Mouse (Mus musculus): ENCODE data around the gene Zfp219. TPM values are rescaled to one million over a fixed set of nuclear protein-coding genes. Genes with fewer than 3 reads are reported as not detected.

Zfp219 gene
- polyA plus RNA-seq, 1 experiment = 87.6 TPM

DNA sequence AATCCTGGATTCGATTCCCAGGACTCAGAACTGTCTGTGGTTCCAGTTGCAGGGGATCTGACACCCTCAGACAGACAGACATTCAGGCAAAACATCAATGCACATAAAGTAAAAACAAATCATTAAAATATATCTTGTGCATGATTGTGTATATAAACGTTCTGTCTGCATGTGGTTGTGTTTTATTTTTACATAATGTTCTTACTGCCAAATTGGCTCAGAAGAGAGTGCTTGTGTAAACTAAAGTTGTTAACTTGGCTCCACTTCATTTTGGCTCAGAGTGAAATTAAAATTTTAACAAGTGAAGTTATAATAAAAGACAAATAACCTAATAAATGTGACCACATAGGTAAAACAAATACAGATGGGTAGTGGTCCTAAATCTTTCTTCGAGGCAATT, 53.1 kb downstream of the Zfp219 start:
- no peak overlapping the region for H3K4me3 ChIP-seq (replicated peaks; ENCODE audit: extremely low read depth, low read depth, low read length)
- H3K4me1 ChIP-seq (ENCODE audit: control insufficient read depth, insufficient read depth, low read length) = no peaks in the 10 kb centered on the region
- no peak for DNase-seq
- 50% methylated on average over 3 of the region's 3 CpGs for WGBS
- TF ChIP-seq POLR2A (IDR thresholded peaks at IDR 0.05; ENCODE audit: borderline replicate concordance, extremely low read depth, low read depth, low read length) (no peak), CTCF (IDR thresholded peaks at IDR 0.05; ENCODE audit: insufficient read depth, low read length) (no peak)

DNA sequence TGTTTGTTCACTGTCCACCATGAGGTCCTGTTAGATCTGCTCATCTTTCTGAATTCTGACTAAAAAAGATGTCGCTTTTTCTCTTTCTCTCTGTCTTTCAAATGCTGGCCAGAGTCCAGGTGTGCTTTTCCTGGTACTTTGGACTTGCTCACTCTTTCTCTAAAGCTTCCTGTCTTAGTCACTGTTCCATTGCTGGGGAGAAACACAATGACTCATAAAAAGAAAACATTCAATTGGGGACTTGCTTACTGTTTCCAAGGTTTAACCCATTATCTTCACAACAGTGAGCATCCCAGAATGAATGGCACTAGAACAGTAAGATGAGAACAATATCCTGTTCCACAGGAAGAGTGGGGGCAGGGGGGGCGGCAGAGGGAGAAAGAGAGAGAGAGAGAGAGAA, 60.2 kb downstream of the Zfp219 start:
- Histone ChIP-seq H3K4me1 (ENCODE audit: control insufficient read depth, insufficient read depth, low read length) (no peaks in the 10 kb centered on the region), H3K4me3 (replicated peaks; ENCODE audit: extremely low read depth, low read depth, low read length) (no peak overlapping the region)
- WGBS = 70% methylated on average over 2 of the region's 2 CpGs
- no peak for DNase-seq
- no peak for TF ChIP-seq CTCF (IDR thresholded peaks at IDR 0.05; ENCODE audit: insufficient read depth, low read length)
- TF ChIP-seq POLR2A (IDR thresholded peaks at IDR 0.05; ENCODE audit: borderline replicate concordance, extremely low read depth, low read depth, low read length) = no peak

Other genes with a start within 250 kb of the Zfp219 start
- not detected in 2 replicates for gene Ang4, start 247.1 kb downstream of the Zfp219 start, polyA plus RNA-seq (2012; rRNA removed)
- not detected in 2 replicates for gene AY358078, start 220.7 kb downstream of the Zfp219 start, polyA plus RNA-seq (2012; rRNA removed)
- 0.72 and 1.4 TPM in 2 replicates for gene Ear6, start 167.0 kb downstream of the Zfp219 start, polyA plus RNA-seq (2012; rRNA removed)
- 26.0 and 27.2 TPM in 2 replicates for gene Mettl17, start 135.9 kb downstream of the Zfp219 start, polyA plus RNA-seq (2012; rRNA removed)
- gene Slc39a2, start 127.8 kb downstream of the Zfp219 start, polyA plus RNA-seq (2012; rRNA removed) = 2.7 and 3.9 TPM in 2 replicates
- 164 and 251 TPM in 2 replicates for gene Ndrg2, start 106.6 kb downstream of the Zfp219 start, polyA plus RNA-seq (2012; rRNA removed)
- gene Tppp2, start 102.3 kb downstream of the Zfp219 start, polyA plus RNA-seq (2012; rRNA removed) = not detected in 2 replicates
- not detected in 2 replicates for gene Rnase13, start 98.0 kb downstream of the Zfp219 start, polyA plus RNA-seq (2012; rRNA removed)
- 70.0 and 72.8 TPM in 2 replicates for gene Arhgef40, start 36.0 kb downstream of the Zfp219 start, polyA plus RNA-seq (2012; rRNA removed)
- gene Tmem253, start 5.1 kb downstream of the Zfp219 start, polyA plus RNA-seq (2012; rRNA removed) = 0.58 and 0.69 TPM in 2 replicates
- not detected in 2 replicates for gene Olfr221, start 21.7 kb upstream of the Zfp219 start, polyA plus RNA-seq (2012; rRNA removed)
- gene Hnrnpc, start 83.3 kb upstream of the Zfp219 start, polyA plus RNA-seq (2012; rRNA removed) = 50.1 and 83.7 TPM in 2 replicates
- gene Rpgrip1, start 90.0 kb upstream of the Zfp219 start, polyA plus RNA-seq (2012; rRNA removed) = 2.5 TPM in 2 replicates
- gene Supt16, start 176.7 kb upstream of the Zfp219 start, polyA plus RNA-seq (2012; rRNA removed) = 5.8 and 10.8 TPM in 2 replicates
- gene Chd8, start 237.0 kb upstream of the Zfp219 start, polyA plus RNA-seq (2012; rRNA removed) = 23.6 and 32.9 TPM in 2 replicates